Mouse (Mus musculus) neural tube, embryonic 15.5 days (tissue): Measurements from ENCODE around the gene Gsto2. TPM values are rescaled to one million over a fixed set of nuclear protein-coding genes. Genes with fewer than 3 reads are reported as not detected.
A peak's percentile ranks its signal among the peaks of the same experiment; 100 is the strongest.

ENCODE experiments used
- ATAC-seq: fragments of 200-750 bp; cut with Nextera tagmentation; 2 replicates; pipeline ENCODE4 v1.8.0; 2017; ENCODE audit warnings: mild to moderate bottlenecking, moderate TSS enrichment, moderate library complexity; ENCODE audit not compliant: low FRiP score
- H3K27ac ChIP-seq: fragments of 300-500 bp; sonication (generic); replicated peaks from 2 replicates; pipeline ENCODE4 v1.5.1; 2015; ENCODE audit warnings: mild to moderate bottlenecking, inconsistent platforms
- H3K27me3 ChIP-seq: fragments of 300-500 bp; sonication (generic); replicated peaks from 2 replicates; pipeline ENCODE4 v1.6.1; 2015; ENCODE audit warnings: inconsistent platforms
- H3K36me3 ChIP-seq: fragments of 300-500 bp; sonication (generic); 2 replicates; pipeline ENCODE4 v1.6.1; 2015; ENCODE audit warnings: inconsistent platforms
- H3K4me1 ChIP-seq: fragments of 300-500 bp; sonication (generic); 2 replicates; pipeline ENCODE4 v1.6.1; 2015; ENCODE audit warnings: inconsistent platforms
- H3K4me2 ChIP-seq: fragments of 300-500 bp; sonication (generic); 2 replicates; pipeline ENCODE4 v1.6.1; 2015; ENCODE audit warnings: inconsistent platforms, mild to moderate bottlenecking, moderate library complexity
- H3K4me3 ChIP-seq: fragments of 300-500 bp; sonication (generic); replicated peaks from 2 replicates; pipeline ENCODE4 v1.5.1; 2015; ENCODE audit warnings: mild to moderate bottlenecking, inconsistent platforms
- H3K9ac ChIP-seq: fragments of 300-500 bp; sonication (generic); replicated peaks from 2 replicates; pipeline ENCODE4 v1.6.1; 2015; ENCODE audit warnings: mild to moderate bottlenecking, inconsistent platforms
- H3K9me3 ChIP-seq: fragments of 300-500 bp; sonication (generic); replicated peaks from 2 replicates; pipeline ENCODE4 v1.6.1; 2016; ENCODE audit warnings: inconsistent platforms
- WGBS: fragments of 180-500 bp; shearing (Covaris S2); methylation state at CpG from one replicate; pipeline ENCODE4 v1.1.7; 2015; ENCODE audit warnings: mixed read lengths; 5-methylcytosine and 5-hydroxymethylcytosine counted together
- polyA plus RNA-seq: library from polyadenylated mRNA; unstranded; fragments of >200 nt; fragmentation: Nextera tagmentation; extraction: Ambion mirVana; gene quantifications from 2 replicates; pipeline ENCODE4 v1.2.1, GENCODE M21; 2015

Gsto2 gene
- polyA plus RNA-seq, 1 experiment from 2014 or later = 1.8 TPM

- no peaks in the 10 kb centered on the region for H3K27me3 ChIP-seq
- ATAC-seq = no peak
- H3K36me3 ChIP-seq = no peaks in the 10 kb centered on the region; the same call in 1 of the 2 replicates
- 86% methylated on average over 10 of the region's 10 CpGs for WGBS
- H3K27ac ChIP-seq = no peak overlapping the region
- no peak overlapping the region for H3K9ac ChIP-seq
- H3K4me3 ChIP-seq = no peak overlapping the region
- H3K9me3 ChIP-seq = no peaks in the 10 kb centered on the region
- peaks cover 24% of the 10 kb centered on the region; the same call in 1 of the 2 replicates for H3K4me1 ChIP-seq
- no peak overlapping the region for H3K4me2 ChIP-seq
These were observed 35.2 kb downstream of the Gsto2 start for GRCm38 (mm10) chr19:47900558-47900957.

GRCm38 (mm10) chr19:47902316-47903201 lies 37.2 kb downstream of the Gsto2 start:
- no peak overlapping the region for H3K27ac ChIP-seq
- 71% methylated on average over 13 of the region's 13 CpGs for WGBS
- no peaks in the 10 kb centered on the region for H3K27me3 ChIP-seq
- no peaks in the 10 kb centered on the region for H3K9me3 ChIP-seq
- no peak overlapping the region for H3K9ac ChIP-seq
- peaks cover 24% of the 10 kb centered on the region; the same call in 1 of the 2 replicates for H3K4me1 ChIP-seq
- no peak overlapping the region for H3K4me2 ChIP-seq
- H3K4me3 ChIP-seq = no peak overlapping the region
- no peaks in the 10 kb centered on the region for H3K36me3 ChIP-seq
- ATAC-seq = no peak

DNA sequence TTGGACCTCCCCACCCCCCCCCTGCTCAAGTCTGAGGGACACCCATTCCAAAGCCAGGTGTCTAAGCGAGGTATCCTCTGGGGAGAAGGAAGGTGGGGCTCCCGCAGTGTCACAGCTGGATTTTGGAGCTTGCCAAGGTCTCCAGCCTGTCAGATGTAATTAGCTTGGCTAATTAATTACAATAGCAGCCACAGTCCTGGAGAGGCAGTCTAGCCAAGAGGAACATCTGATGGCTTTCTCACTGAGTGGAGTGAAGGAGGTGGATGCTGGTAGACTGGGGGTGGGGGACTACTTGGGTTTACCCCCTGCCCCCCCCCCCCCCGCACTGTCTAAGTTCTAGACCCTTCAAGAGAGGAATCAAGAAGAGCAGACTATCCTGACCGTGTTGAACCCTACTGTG lies 38.3 kb downstream of the Gsto2 start:
- Histone ChIP-seq H3K4me3 (no peak overlapping the region), H3K27ac (no peak overlapping the region), H3K9me3 (no peaks in the 10 kb centered on the region), H3K4me1 (peaks cover 29% of the 10 kb centered on the region), H3K4me2 (no peak overlapping the region), H3K36me3 (no peaks in the 10 kb centered on the region), H3K9ac (no peak overlapping the region), H3K27me3 (no peaks in the 10 kb centered on the region)
- 63% methylated on average over 4 of the region's 4 CpGs for WGBS
- ATAC-seq = no peak

- Histone ChIP-seq H3K4me1 (peaks cover 41% of the 10 kb centered on the region), H3K27ac (no peak overlapping the region), H3K9ac (no peak overlapping the region), H3K36me3 (no peaks in the 10 kb centered on the region), H3K4me2 (no peak overlapping the region), H3K27me3 (no peaks in the 10 kb centered on the region), H3K4me3 (no peak overlapping the region), H3K9me3 (no peaks in the 10 kb centered on the region)
- ATAC-seq = no peak
- 86% methylated on average over 4 of the region's 4 CpGs for WGBS
These were observed 39.7 kb downstream of the Gsto2 start for GRCm38 (mm10) chr19:47905081-47905480.

DNA sequence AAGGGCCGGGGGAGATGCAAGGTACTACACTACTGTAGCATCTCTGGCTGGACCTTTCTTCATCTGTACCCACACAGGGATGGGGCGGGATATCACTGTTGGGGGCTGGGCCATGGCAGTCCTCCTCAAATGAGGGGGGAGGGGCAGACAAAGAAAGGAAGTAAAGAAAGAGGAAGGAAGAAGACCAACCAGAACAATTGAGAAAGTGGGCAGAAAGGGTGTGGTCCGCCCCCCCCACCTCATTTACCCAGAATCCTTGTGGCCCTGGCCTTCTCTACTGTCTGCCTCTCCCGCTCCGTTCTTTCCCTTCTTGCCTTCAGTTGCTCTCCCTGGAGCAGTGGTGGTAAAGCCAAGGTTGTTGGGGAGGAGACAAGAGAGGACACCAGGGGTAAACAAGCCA lies 40.3 kb downstream of the Gsto2 start:
- 89% methylated on average over 5 of the region's 5 CpGs for WGBS
- Histone ChIP-seq H3K4me2 (no peak overlapping the region), H3K27me3 (no peaks in the 10 kb centered on the region), H3K9ac (no peak overlapping the region), H3K4me3 (no peak overlapping the region), H3K4me1 (peaks cover 46% of the 10 kb centered on the region), H3K27ac (no peak overlapping the region), H3K9me3 (no peaks in the 10 kb centered on the region), H3K36me3 (no peaks in the 10 kb centered on the region)
- no peak for ATAC-seq

GRCm38 (mm10) chr19:47907596-47907995 lies 42.3 kb downstream of the Gsto2 start:
- ATAC-seq = no peak
- no peaks in the 10 kb centered on the region for H3K27me3 ChIP-seq
- peaks cover 37% of the 10 kb centered on the region for H3K4me1 ChIP-seq
- 93% methylated on average over 9 of the region's 9 CpGs for WGBS
- no peak overlapping the region for H3K4me3 ChIP-seq
- H3K36me3 ChIP-seq = no peaks in the 10 kb centered on the region
- no peak overlapping the region for H3K27ac ChIP-seq
- H3K4me2 ChIP-seq = no peak overlapping the region
- H3K9me3 ChIP-seq = no peaks in the 10 kb centered on the region
- no peak overlapping the region for H3K9ac ChIP-seq

- H3K9ac ChIP-seq = no peak overlapping the region
These were observed 43.6 kb downstream of the Gsto2 start for GRCm38 (mm10) chr19:47908961-47909371.

DNA sequence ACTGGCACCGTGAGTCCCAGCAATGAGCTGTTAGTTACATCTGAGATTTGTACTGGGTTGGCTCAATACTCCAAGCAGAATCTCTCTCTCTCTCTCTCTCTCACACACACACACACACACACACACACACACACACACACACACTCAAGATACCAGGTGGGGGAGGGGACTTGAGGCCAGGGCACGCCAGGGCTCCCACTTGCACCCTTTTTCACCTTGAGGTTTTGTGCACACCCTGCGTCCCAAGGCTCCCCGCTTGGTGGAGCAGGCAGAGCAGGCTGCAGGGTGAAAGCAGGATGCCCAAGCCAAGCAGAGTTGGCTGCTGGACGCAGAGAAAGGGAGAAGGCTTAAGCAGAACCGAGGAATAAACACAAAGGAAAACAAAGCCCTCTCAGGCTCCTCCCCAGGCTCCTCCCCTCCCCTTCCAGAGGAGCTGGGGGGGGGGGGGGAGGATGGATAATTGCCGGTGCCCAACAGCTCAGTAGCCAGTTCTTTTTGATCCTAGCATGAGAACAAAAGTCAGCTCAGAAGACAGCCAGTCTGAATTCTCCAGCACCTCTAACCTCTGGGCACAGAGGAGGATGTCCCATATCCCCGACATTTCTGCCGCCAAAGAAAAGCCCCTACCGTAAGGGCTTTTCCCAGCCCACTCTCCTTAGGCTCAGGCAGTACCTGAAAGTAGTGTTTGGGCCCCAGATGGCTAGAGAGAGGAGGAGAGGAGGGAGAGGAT lies 44.2 kb downstream of the Gsto2 start:
- ATAC-seq = peak; percentile 87
- Histone ChIP-seq H3K27ac (peak overlapping the region; percentile 82), H3K4me3 (peak overlapping the region; percentile 27), H3K36me3 (no peaks in the 10 kb centered on the region), H3K9ac (peak overlapping the region; percentile 42), H3K4me2 (peak overlapping the region; percentile 54), H3K9me3 (no peaks in the 10 kb centered on the region), H3K27me3 (no peaks in the 10 kb centered on the region), H3K4me1 (peaks cover 31% of the 10 kb centered on the region)
- WGBS = 3% methylated on average over 10 of the region's 10 CpGs

More at GRCm38 (mm10) chr19:47908961-47909371, 43.6 kb downstream of the Gsto2 start:
- Histone ChIP-seq H3K4me1 (peaks cover 31% of the 10 kb centered on the region), H3K27ac (peak overlapping the region; percentile 82), H3K9me3 (no peaks in the 10 kb centered on the region), H3K4me3 (no peak overlapping the region), H3K27me3 (no peaks in the 10 kb centered on the region), H3K4me2 (peak overlapping the region; percentile 54), H3K36me3 (no peaks in the 10 kb centered on the region)
- peak; percentile 36; the same call in 1 of the 2 replicates for ATAC-seq
- 28% methylated on average over 6 of the region's 6 CpGs for WGBS

- H3K4me2 ChIP-seq = peak overlapping the region; percentile 54
- peak overlapping the region; percentile 82 for H3K27ac ChIP-seq
- H3K27me3 ChIP-seq = no peaks in the 10 kb centered on the region
- H3K36me3 ChIP-seq = no peaks in the 10 kb centered on the region
- H3K9ac ChIP-seq = peak overlapping the region; percentile 42; the same call in 1 of the 2 replicates
- no peak for ATAC-seq
- peak overlapping the region; percentile 27 for H3K4me3 ChIP-seq
- peaks cover 26% of the 10 kb centered on the region for H3K4me1 ChIP-seq
- 64% methylated on average over 3 of the region's 4 CpGs for WGBS
- H3K9me3 ChIP-seq = no peaks in the 10 kb centered on the region
These were observed 44.8 kb downstream of the Gsto2 start for GRCm38 (mm10) chr19:47910117-47910618.

DNA sequence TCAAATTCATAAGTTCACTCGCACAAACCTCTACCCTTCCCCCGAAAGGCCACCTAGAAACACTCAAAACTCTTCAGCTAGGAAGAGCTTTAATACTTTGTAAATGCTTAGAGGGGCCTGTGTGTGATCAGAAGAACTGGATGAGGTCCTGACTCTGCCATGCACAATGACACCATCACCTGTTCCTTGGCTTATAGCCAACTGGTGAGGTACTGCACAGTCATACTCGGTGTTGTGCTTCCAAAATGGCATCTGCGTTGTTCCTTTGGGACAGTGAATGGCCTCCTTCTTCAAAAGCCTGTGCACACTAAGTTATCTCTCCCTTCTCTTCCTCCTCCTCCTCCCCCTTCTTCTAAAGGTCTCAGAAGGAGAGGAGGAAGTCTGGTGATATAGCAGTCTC lies 45.4 kb downstream of the Gsto2 start:
- 90% methylated on average over 4 of the region's 4 CpGs for WGBS
- Histone ChIP-seq H3K4me2 (no peak overlapping the region), H3K9ac (no peak overlapping the region), H3K9me3 (no peaks in the 10 kb centered on the region), H3K27me3 (no peaks in the 10 kb centered on the region), H3K27ac (0 out of 2 replicates have a peak overlapping the region, but pooled peaks have one; percentile 82), H3K36me3 (no peaks in the 10 kb centered on the region), H3K4me1 (peaks cover 21% of the 10 kb centered on the region), H3K4me3 (no peak overlapping the region)
- ATAC-seq = no peak

DNA sequence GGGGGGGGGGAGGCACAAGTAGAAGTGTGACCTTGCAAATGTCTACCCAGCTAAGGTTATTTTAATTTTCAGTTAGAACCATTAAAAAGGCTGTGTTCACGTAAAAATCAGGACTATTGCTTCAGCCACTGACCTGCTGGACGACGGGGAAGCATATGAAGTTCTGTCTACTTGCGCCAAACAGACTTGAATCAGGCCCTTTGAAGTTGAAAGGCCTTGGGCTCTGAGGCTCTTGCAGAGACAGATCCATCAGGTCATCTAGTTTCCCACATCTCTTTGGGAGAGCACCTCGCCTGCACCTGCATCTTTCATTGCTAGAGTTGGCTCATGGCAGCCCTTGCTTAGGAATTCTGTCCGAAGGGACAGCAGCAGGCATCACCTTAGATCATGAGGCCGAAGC lies 48.0 kb downstream of the Gsto2 start:
- Histone ChIP-seq H3K9me3 (no peaks in the 10 kb centered on the region), H3K4me1 (peaks cover 32% of the 10 kb centered on the region), H3K4me2 (no peak overlapping the region), H3K36me3 (no peaks in the 10 kb centered on the region), H3K4me3 (no peak overlapping the region), H3K27me3 (no peaks in the 10 kb centered on the region), H3K27ac (no peak overlapping the region), H3K9ac (no peak overlapping the region)
- 72% methylated on average over 7 of the region's 7 CpGs for WGBS
- no peak for ATAC-seq
